Mouse (Mus musculus) embryo, embryonic 10 days (tissue): ENCODE data around the gene Helz2.
"Not testable (repeated sequence)": the region's sequence is repeated elsewhere in the genome, so short reads cannot be mapped to it uniquely, and the experiment has no call there.

Experiments
- DNase-seq: peaks from one replicate; pipeline ENCODE4 v3.0.0-alpha.2; 2015; ENCODE audit warnings: low spot score

Gene Helz2

DNA sequence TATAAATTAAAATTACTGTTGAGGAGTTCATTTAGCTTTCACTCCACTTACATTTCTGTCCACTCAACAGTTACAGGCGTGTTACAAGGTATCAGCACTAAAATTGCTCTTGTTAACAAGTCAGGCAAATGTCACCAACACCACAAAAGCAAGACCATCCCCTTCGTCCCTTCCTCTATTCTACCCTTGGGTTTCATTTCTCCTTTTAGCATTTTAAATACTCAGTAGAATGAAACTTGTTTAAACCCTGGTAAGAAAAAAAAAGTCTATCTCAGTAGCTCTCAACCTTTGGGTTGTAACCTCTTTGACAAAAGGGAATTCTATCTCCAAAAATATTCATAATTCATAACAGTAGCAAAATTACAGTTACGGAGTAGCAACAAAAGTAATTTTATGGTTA lies 48.8 kb downstream of the Helz2 start:
- no peak for DNase-seq

DNA sequence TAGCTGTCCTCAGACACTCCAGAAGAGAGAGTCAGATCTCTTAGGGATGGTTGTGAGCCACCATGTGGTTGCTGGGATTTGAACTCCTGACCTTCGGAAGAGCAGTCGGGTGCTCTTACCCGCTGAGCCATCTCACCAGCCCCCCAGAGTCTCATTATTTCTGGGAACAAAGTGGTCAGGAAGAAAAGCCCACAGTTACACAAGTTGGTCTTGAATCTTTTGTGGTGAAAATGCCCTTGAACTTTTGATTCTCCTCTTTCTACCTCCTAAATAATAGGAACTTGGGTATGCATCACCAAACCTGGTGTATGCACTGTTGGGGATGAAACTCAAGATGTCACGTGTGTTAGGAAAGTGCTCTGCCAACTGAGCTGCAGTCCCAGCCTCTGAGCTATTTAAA lies 49.9 kb downstream of the Helz2 start:
- DNase-seq, result no peak

DNA sequence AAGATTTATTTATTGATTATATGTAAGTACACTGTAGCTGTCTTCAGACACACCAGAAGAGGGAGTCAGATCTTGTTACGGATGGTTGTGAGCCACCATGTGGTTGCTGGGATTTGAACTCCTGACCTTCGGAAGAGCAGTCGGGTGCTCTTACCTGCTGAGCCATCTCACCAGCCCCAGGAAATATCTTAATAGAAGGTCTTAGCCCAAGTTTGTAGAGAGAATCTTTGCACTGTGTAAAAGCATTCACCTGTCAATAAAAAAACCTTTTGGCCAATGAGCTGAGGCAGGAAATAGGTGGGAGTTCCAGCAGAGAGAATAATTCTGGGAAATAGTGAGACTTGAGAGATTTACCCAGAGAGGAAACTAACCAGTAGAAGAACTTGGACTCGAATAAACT lies 50.4 kb downstream of the Helz2 start:
- DNase-seq, result not testable (repeated sequence)

DNA sequence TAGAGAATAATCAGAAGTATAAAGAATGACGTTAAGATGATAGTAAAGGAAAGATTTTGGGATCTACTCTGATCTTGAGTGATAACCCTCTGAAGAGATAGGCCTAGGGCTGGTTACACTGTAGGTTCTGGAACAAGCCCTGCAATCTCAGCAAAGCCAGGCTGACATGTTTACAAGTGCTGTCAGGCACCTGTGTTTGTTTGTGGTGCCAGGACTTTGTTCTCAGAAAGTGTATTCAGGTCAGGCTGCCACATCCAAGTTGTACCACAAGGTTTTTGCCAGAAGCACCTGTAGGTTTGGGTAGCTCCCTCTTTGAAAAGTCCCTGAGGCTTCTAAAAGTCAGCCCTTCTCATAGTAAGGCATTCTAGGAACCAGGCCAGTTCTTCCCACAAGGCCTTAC lies 52.5 kb downstream of the Helz2 start:
- DNase-seq, result no peak

DNA sequence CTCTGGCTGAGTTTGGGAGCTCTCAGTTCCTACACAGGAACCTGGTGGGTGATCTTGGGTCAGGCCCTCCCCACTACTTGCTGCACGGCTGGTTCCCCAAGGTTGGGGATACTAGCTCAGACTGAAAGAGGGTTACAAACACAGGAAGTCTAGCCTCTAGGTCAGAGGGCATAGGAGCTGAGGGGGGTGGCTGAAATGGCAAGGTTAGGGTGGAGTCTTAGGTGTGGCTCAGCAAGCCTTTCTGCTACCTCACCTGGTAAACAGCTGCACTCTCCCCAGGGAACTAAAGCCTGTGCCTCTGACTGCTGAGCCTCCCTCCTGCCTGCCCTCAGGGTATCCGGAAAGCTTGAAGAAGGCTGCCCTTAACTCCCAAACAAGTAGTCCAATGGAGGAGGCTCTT lies 53.1 kb downstream of the Helz2 start:
- DNase-seq, result peak; percentile 13

DNA sequence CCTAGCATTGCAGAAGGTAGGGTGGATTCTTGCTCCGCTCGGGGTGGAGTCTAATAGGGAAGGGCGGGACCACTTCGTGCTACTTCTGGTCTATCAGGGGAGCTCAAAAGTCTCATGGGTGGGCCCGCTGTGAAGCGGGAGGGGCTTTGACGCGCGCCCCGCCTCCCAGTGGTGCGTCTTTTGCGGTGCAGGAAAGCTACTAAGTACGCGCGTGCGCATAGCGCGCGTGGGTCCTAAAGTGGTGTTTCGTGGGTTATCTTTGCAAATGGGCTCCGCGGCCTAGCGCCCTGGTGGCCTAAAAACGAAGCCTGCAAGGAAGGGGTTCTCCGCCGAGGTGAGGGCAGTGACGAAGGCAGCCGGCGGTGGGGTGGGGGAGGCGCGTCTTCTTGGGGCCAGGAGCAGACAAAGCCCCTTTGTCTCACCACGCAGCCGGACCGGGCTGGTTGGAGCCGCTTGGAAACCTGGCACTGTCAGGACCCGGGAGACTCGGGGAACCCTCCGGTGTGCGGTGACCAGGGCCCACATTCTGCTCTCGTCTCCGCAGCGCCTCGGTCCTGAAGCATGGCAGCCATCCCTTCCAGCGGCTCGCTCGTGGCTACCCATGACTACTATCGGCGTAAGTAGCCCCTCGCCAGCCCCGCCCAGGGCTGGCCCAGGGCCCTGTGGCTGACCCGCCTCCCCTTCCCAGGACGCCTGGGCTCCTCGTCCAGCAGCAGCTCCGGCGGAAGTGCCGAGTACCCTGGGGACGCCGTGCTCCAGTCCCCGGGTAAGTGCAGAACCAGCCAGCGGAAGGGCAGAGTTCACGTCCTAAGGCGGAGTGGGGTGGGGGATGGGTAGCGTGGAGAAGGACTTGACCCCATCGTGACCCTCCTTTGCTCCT lies 54.5 kb downstream of the Helz2 start, which contains the start of gene Ppdpf:
Gene Ppdpf, plus strand, starts transcription at position 127 of the 880 bp plus-strand sequence.
- peak; percentile 94 for DNase-seq

DNA sequence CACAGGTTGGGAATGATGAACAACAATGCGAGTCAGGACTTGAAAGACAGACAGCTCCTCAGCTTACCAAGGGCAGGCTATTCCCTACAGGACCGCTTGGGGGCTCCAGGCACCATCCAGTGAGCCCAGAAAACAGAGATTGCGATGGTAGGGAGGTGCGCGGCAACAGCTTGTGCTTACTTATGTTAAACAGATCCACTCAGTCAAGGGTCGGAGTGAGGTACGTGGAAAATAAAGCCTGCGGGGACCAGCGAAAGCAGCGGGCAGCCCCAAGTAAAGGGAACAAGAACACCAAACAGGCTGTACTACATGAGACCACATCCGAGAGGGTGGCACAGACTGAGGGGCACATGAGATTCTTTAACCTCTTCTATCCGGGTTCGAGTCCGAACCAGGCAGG lies 55.2 kb downstream of the Helz2 start:
- peak; percentile 95 for DNase-seq

DNA sequence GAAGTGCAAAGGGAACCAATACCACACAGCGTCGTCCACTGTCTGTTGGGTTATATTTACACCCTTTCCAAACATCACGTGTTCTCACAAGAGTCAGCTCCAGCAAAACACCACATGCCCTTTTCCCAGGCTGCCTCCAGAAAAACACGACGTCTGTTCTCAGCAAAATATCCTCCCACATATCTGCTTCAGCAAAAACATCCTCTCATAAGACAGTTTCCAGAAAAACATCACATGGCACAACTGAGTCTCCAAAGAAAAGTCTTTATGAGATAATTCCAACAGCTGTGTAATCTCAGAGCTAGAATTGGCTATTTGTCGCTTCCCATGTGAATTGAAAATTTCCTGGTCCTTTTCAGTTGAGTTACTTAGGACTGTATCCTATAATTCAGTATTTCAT lies 60.9 kb downstream of the Helz2 start:
- no peak for DNase-seq

DNA sequence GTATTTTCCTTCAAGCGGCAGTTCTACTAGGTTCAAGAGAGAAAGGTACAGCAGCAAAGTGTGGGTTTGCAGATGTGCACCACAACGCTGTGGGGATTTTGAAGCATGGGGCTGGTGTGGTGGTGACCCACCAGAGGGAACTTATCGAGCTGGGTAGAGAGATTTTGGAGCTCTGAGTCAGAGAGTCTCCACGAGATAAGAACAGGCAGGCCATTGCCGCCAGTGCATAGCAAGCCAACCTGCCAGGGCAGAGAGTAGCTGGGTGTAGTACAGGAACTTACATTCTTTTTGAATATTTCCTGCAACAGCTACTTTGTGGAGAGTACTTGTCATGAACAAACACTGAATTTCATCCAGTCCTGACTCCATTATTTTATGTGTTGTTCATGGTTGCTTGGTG lies 63.4 kb downstream of the Helz2 start:
- DNase-seq, result no peak

DNA sequence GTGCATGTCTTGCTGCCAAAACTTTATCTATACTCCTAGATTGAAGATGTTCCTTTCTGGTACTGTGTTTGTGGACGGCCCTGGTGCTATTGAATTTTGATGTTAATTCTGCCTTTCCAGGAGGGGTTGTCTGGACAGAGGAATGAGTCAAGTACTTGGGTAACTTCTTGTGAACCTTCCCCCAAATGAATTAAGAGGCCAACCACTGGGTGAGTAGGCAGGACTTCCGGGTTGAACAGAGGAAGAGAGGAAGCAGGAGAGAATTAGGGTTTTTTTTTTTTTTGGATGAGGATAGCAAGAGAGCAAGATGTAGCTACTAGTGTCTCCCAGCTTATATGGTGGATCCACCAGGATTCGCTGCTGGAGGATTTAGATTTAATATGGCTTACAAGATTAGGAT lies 63.8 kb downstream of the Helz2 start:
- DNase-seq, result no peak
